Mouse (Mus musculus) ES-E14 (cell line): Measurements from ENCODE around the gene Zfp384. TPM values are rescaled to one million over a fixed set of nuclear protein-coding genes. Genes with fewer than 3 reads are reported as not detected.

ENCODE experiments used
- DNase-seq: peaks from one replicate; pipeline ENCODE4 v3.0.0-alpha.2; 2013; ENCODE audit warnings: low read depth, low spot score
- H3K27ac ChIP-seq: 2 replicates; pipeline ENCODE4 v1.5.1; 2012; ENCODE audit warnings: low read depth, mild to moderate bottlenecking, low read length, moderate library complexity, mixed read lengths; ENCODE audit not compliant: poor library complexity, insufficient read depth, severe bottlenecking
- H3K36me3 ChIP-seq: 2 replicates; pipeline ENCODE4 v1.6.1; 2012; ENCODE audit warnings: mild to moderate bottlenecking, low read length, moderate library complexity, mixed read lengths; ENCODE audit not compliant: control insufficient read depth, poor library complexity, insufficient read depth, severe bottlenecking
- H3K4me1 ChIP-seq, 2 experiments: fragments of 150-350 bp in 1 of 2; sonication (generic) in 1 of 2; 2 replicates each; pipeline ENCODE4 v1.6.1; 2012; ENCODE audit warnings: low read length in 2 of 2, mild to moderate bottlenecking in 1 of 2, mixed read lengths in 1 of 2; ENCODE audit not compliant: control insufficient read depth in 2 of 2, insufficient read depth in 2 of 2, poor library complexity in 1 of 2
- H3K4me3 ChIP-seq, 2 experiments: fragments of 150-350 bp in 1 of 2; sonication (generic) in 1 of 2; 2 replicates each; pipeline ENCODE4 v1.5.1; 2012; ENCODE audit warnings: low read length in 2 of 2, low read depth in 1 of 2, mild to moderate bottlenecking in 1 of 2, mixed read lengths in 1 of 2; ENCODE audit not compliant: insufficient read depth in 1 of 2, poor library complexity in 1 of 2, severe bottlenecking in 1 of 2
- H3K9ac ChIP-seq: 2 replicates; pipeline ENCODE4 v1.6.1; 2012; ENCODE audit warnings: low read depth, mild to moderate bottlenecking, low read length, mixed read lengths; ENCODE audit not compliant: poor library complexity, insufficient read depth, severe bottlenecking
- H3K9me3 ChIP-seq: fragments of 150-350 bp; sonication (generic); 2 replicates; pipeline ENCODE4 v1.6.1; 2012; ENCODE audit warnings: low read depth, mild to moderate bottlenecking, low read length; ENCODE audit not compliant: control insufficient read depth, insufficient read depth
- CHD2 ChIP-seq: IDR thresholded peaks from 2 replicates; pipeline ENCODE4 v1.6.1; 2014; ENCODE audit warnings: mild to moderate bottlenecking, low read depth, low read length, inconsistent platforms
- HCFC1 ChIP-seq: IDR thresholded peaks from 2 replicates; pipeline ENCODE4 v1.6.1; 2012; ENCODE audit warnings: low read length, inconsistent platforms, borderline replicate concordance; ENCODE audit not compliant: insufficient read depth
- MAFK ChIP-seq: IDR thresholded peaks from 2 replicates; pipeline ENCODE4 v1.6.1; 2014; ENCODE audit warnings: mild to moderate bottlenecking, low read depth, low read length, inconsistent platforms; ENCODE audit not compliant: insufficient read depth
- ZC3H11A ChIP-seq: IDR thresholded peaks from 2 replicates; pipeline ENCODE4 v1.6.1; 2012; ENCODE audit warnings: low read depth, mild to moderate bottlenecking, inconsistent platforms, low read length, borderline replicate concordance
- ZNF384 ChIP-seq: IDR thresholded peaks from 2 replicates; pipeline ENCODE4 v1.6.1; 2012; ENCODE audit warnings: low read depth, low read length, inconsistent platforms
- in situ Hi-C, 2 experiments: fragments of 600-800 bp; cut with MboI; formaldehyde crosslinking; loops; one replicate each; pipeline ENCODE4 v1.15.1; 2025; ENCODE audit warnings: low sequenced_read_pairs in 2 of 2, inconsistent platforms in 1 of 2; ENCODE audit not compliant: unreplicated experiment in 2 of 2
- total RNA-seq: library from RNA; depleted of rRNA; stranded (reverse); fragments of 300-350 nt; gene quantifications from 2 replicates; pipeline ENCODE4 v1.2.3, GENCODE M21; 2012

Zfp384 gene
- total RNA-seq, 1 experiment: 25.1 TPM

GRCm38 (mm10) chr6:125039533-125040153 is 30.7 kb downstream of the Zfp384 start, which contains the start of gene Ing4:
Ing4 (plus strand) TSS chr6:125039760.
- in situ Hi-C loops: no loop called here
- no peak for TF ChIP-seq ZC3H11A
- peak; percentile 46; the same call in 1 of the 2 replicates for TF ChIP-seq CHD2
- peak; percentile 100 for TF ChIP-seq ZNF384
- peak; percentile 96 for TF ChIP-seq HCFC1
- TF ChIP-seq MAFK: peak; percentile 65
- H3K4me3 ChIP-seq: peak within 1 kb of the TSS; percentile 83 to 89

GRCm38 (mm10) chr6:125040221-125040620 is 31.3 kb downstream of the Zfp384 start:
- Histone ChIP-seq H3K4me1 (no peaks in the 10 kb centered on the region; a peak in 2 of 4 replicates), H3K27ac (no peak overlapping the region), H3K9me3 (no peaks in the 10 kb centered on the region), H3K36me3 (peaks cover 17% of the 10 kb centered on the region), H3K9ac (peak overlapping the region; percentile 82), H3K4me3 (peak overlapping the region; percentile 83 to 89)
- TF ChIP-seq HCFC1: no peak
- no peak for TF ChIP-seq CHD2
- no peak for TF ChIP-seq ZNF384
- DNase-seq: no peak
- in situ Hi-C loops: no loop called here

More at GRCm38 (mm10) chr6:125039533-125040153, 30.7 kb downstream of the Zfp384 start, which contains the start of gene Ing4:
- H3K27ac ChIP-seq: peak within 1 kb of the TSS; percentile 15
- H3K9me3 ChIP-seq: no peaks in the 10 kb centered on the region
- peaks cover 21% of the 10 kb centered on the region for H3K36me3 ChIP-seq
- DNase-seq: peak; percentile 95
- H3K9ac ChIP-seq: peak within 1 kb of the TSS; percentile 82
- H3K4me1 ChIP-seq: no peaks in the 10 kb centered on the region; a peak in 2 of 4 replicates

GRCm38 (mm10) chr6:125041047-125041446 is 32.1 kb downstream of the Zfp384 start:
- peaks cover 11% of the 10 kb centered on the region for H3K36me3 ChIP-seq
- no peak for DNase-seq
- no peak overlapping the region for H3K9ac ChIP-seq
- no peaks in the 10 kb centered on the region for H3K9me3 ChIP-seq
- TF ChIP-seq ZNF384: no peak
- TF ChIP-seq ZC3H11A: no peak
- no peak for TF ChIP-seq HCFC1
- no peak for TF ChIP-seq MAFK
- TF ChIP-seq CHD2: no peak
- H3K4me1 ChIP-seq: no peaks in the 10 kb centered on the region; a peak in 2 of 4 replicates
- no peak overlapping the region for H3K4me3 ChIP-seq
- H3K27ac ChIP-seq: no peak overlapping the region
- in situ Hi-C loops: no loop called here

- H3K4me1 ChIP-seq: no peaks in the 10 kb centered on the region; a peak in 2 of 4 replicates
- in situ Hi-C loops: no loop called here
- no peak for DNase-seq
- no peak overlapping the region for H3K27ac ChIP-seq
- H3K9me3 ChIP-seq: no peaks in the 10 kb centered on the region
- no peak for TF ChIP-seq HCFC1
- no peak for TF ChIP-seq MAFK
- TF ChIP-seq ZNF384: no peak
- no peak for TF ChIP-seq CHD2
- no peak for TF ChIP-seq ZC3H11A
- no peak overlapping the region for H3K9ac ChIP-seq
- no peak overlapping the region for H3K4me3 ChIP-seq
- peaks cover 6% of the 10 kb centered on the region; the same call in 1 of the 2 replicates for H3K36me3 ChIP-seq
Observed at GRCm38 (mm10) chr6:125042081-125042480, 33.1 kb downstream of the Zfp384 start.

- Histone ChIP-seq H3K4me3 (no peak overlapping the region), H3K4me1 (peaks cover 4 to 15% of the 10 kb centered on the region in 2 experiments; a peak in 3 of 4 replicates), H3K9ac (no peak overlapping the region), H3K9me3 (no peaks in the 10 kb centered on the region), H3K27ac (no peak overlapping the region), H3K36me3 (peaks cover 18% of the 10 kb centered on the region)
- TF ChIP-seq ZC3H11A (0 out of 2 replicates have a peak, but pooled peaks have one; percentile 28), ZNF384 (no peak)
- peak; percentile 75 for DNase-seq
- in situ Hi-C loops: no loop called here
Observed at GRCm38 (mm10) chr6:125046691-125047090, 37.7 kb downstream of the Zfp384 start.
